Mouse (Mus musculus) midbrain, embryonic 14.5 days (tissue): Measurements from ENCODE around the gene Ubb. TPM values are rescaled to one million over a fixed set of nuclear protein-coding genes. Genes with fewer than 3 reads are reported as not detected.

Experiments used
- ATAC-seq: fragments of 200-750 bp; cut with Nextera tagmentation; 2 replicates; pipeline ENCODE4 v1.8.0; 2017; ENCODE audit warnings: moderate number of reproducible peaks, moderate library complexity; ENCODE audit not compliant: low FRiP score, low TSS enrichment
- DNase-seq: peaks from one replicate; pipeline ENCODE4 v3.0.0-alpha.2; 2015
- H3K27ac ChIP-seq: fragments of 300-500 bp; sonication (generic); replicated peaks from 2 replicates; pipeline ENCODE4 v1.5.1; 2014; ENCODE audit warnings: mild to moderate bottlenecking, low read depth, low read length, moderate library complexity
- H3K27me3 ChIP-seq: fragments of 300-500 bp; sonication (generic); 2 replicates; pipeline ENCODE4 v1.6.1; 2014; ENCODE audit warnings: low read length, control low read depth, mixed read lengths; ENCODE audit not compliant: control insufficient read depth, insufficient read depth
- H3K36me3 ChIP-seq: fragments of 300-500 bp; sonication (generic); 2 replicates; pipeline ENCODE4 v1.6.1; 2014; ENCODE audit warnings: low read length, control low read depth; ENCODE audit not compliant: control insufficient read depth, insufficient read depth
- H3K4me1 ChIP-seq: fragments of 300-500 bp; sonication (generic); 2 replicates; pipeline ENCODE4 v1.6.1; 2014; ENCODE audit warnings: mild to moderate bottlenecking, antibody characterized with exemption, low read length, control low read depth; ENCODE audit not compliant: control insufficient read depth, insufficient read depth
- H3K4me2 ChIP-seq: fragments of 300-500 bp; sonication (generic); 2 replicates; pipeline ENCODE4 v1.6.1; 2014; ENCODE audit warnings: mild to moderate bottlenecking, low read length, moderate library complexity
- H3K4me3 ChIP-seq: fragments of 300-500 bp; sonication (generic); replicated peaks from 2 replicates; pipeline ENCODE4 v1.5.1; 2014; ENCODE audit warnings: low read depth, low read length
- H3K9ac ChIP-seq: fragments of 300-500 bp; sonication (generic); replicated peaks from 2 replicates; pipeline ENCODE4 v1.6.1; 2014; ENCODE audit warnings: mild to moderate bottlenecking, low read length, moderate library complexity
- H3K9me3 ChIP-seq: fragments of 300-500 bp; sonication (generic); 2 replicates; pipeline ENCODE4 v1.6.1; 2016; ENCODE audit warnings: low read length, control low read depth, mixed read lengths; ENCODE audit not compliant: control insufficient read depth
- WGBS: fragments of 180-500 bp; shearing (Covaris S2); extraction: QIAGEN DNeasy Blood & Tissue Kit; methylation state at CpG from one replicate; pipeline ENCODE4 v1.1.7; 2014; 5-methylcytosine and 5-hydroxymethylcytosine counted together
- polyA plus RNA-seq: library from polyadenylated mRNA; unstranded; fragments of >200 nt; fragmentation: Nextera tagmentation; extraction: Ambion mirVana; gene quantifications from 2 replicates; pipeline ENCODE4 v1.2.1, GENCODE M21; 2014

The Ubb gene
- polyA plus RNA-seq, 1 experiment from 2014 or later, result 4,878 TPM

GRCm38 (mm10) chr11:62568300-62568699, 17.3 kb downstream of the Ubb start:
- Histone ChIP-seq H3K9me3 (no peaks in the 10 kb centered on the region), H3K4me2 (no peak overlapping the region), H3K4me1 (no peaks in the 10 kb centered on the region), H3K27ac (no peak overlapping the region), H3K4me3 (no peak overlapping the region), H3K36me3 (no peaks in the 10 kb centered on the region), H3K27me3 (no peaks in the 10 kb centered on the region), H3K9ac (no peak overlapping the region)
- DNase-seq, result no peak
- ATAC-seq, result no peak
- 78% methylated on average over 3 of the region's 3 CpGs for whole genome bisulfite sequencing

GRCm38 (mm10) chr11:62573959-62574702, 23.2 kb downstream of the Ubb start, which contains the start of gene Trpv2:
Trpv2 (plus strand) TSS chr11:62574486.
- Histone ChIP-seq H3K9ac (peak within 1 kb of the TSS; percentile 75), H3K27ac (no peak within 1 kb of the TSS), H3K4me2 (peak within 1 kb of the TSS; percentile 99), H3K9me3 (no peaks in the 10 kb centered on the region), H3K4me1 (peaks cover 12% of the 10 kb centered on the region), H3K27me3 (no peaks in the 10 kb centered on the region), H3K36me3 (0 out of 2 replicates have a peak, but pooled peaks cover 3% of the 10 kb centered on the region), H3K4me3 (peak within 1 kb of the TSS; percentile 59)
- DNase-seq (no peak), ATAC-seq (no peak)
- 84% methylated on average over 6 of the region's 6 CpGs for WGBS

- H3K27ac ChIP-seq, result no peak overlapping the region
- ATAC-seq (no peak), DNase-seq (no peak)
- WGBS, result 91% methylated on average over 4 of the region's 4 CpGs
- H3K4me1 ChIP-seq, result peaks cover 12% of the 10 kb centered on the region
- 0 out of 2 replicates have a peak, but pooled peaks cover 3% of the 10 kb centered on the region for H3K36me3 ChIP-seq
- H3K27me3 ChIP-seq, result no peaks in the 10 kb centered on the region
- no peak overlapping the region for H3K4me3 ChIP-seq
- no peak overlapping the region for H3K9ac ChIP-seq
- no peak overlapping the region for H3K4me2 ChIP-seq
- H3K9me3 ChIP-seq, result no peaks in the 10 kb centered on the region
These were observed 23.7 kb downstream of the Ubb start for GRCm38 (mm10) chr11:62574703-62575085.

GRCm38 (mm10) chr11:62575297-62575658, 24.3 kb downstream of the Ubb start:
- H3K36me3 ChIP-seq, result 0 out of 2 replicates have a peak, but pooled peaks cover 3% of the 10 kb centered on the region
- peaks cover 12% of the 10 kb centered on the region for H3K4me1 ChIP-seq
- DNase-seq (peak; percentile 96), ATAC-seq (peak; percentile 70)
- no peaks in the 10 kb centered on the region for H3K9me3 ChIP-seq
- H3K9ac ChIP-seq, result peak overlapping the region; percentile 75
- WGBS, result under 1% methylated on average over 9 of the region's 9 CpGs
- H3K4me2 ChIP-seq, result peak overlapping the region; percentile 99
- H3K27me3 ChIP-seq, result no peaks in the 10 kb centered on the region
- peak overlapping the region; percentile 70 for H3K27ac ChIP-seq
- peak overlapping the region; percentile 59 for H3K4me3 ChIP-seq

DNA sequence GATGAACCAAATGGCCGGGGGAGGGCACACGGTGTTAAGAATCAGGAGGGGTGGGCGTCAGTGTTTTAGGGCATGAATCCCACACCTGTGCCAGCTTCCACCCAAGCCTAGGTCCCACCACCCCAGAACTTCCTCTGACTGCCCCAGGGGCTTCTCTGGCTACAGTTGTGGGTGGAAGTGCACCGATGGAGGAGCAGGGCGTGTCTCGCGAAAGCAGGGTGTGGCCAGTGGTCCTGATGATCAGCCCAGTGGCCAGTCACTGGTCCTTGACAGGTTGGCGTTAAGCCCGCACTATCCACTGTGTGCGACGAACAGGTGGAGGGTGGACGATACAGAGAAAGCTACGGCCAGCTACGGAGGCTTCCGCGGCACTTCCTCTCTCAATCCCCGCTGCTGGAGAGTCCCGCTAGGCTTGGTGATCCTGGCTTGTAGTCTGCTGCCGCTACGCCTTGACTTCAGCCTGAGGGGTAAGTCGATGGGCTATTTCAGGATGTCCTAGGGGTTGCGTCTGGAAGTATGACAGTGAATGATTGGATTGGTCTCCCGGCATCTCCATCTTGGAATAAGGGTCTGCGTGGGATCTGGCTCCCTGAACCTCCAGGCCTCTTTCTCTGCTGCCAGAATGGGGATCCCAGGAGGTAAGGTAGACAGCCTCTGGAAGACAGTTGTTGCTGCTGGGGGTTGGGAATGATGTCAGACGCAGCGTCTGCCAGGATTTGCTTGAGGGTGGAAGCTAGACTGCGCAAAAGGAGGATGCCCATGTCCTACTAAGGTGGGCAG, 24.9 kb downstream of the Ubb start:
- peak overlapping the region; percentile 59 for H3K4me3 ChIP-seq
- H3K27me3 ChIP-seq, result no peaks in the 10 kb centered on the region
- H3K9ac ChIP-seq, result peak overlapping the region; percentile 75
- peak overlapping the region; percentile 99 for H3K4me2 ChIP-seq
- peak overlapping the region; percentile 70 for H3K27ac ChIP-seq
- H3K9me3 ChIP-seq, result no peaks in the 10 kb centered on the region
- DNase-seq (peak; percentile 67), ATAC-seq (no peak; the same call in 1 of the 2 replicates)
- 0 out of 2 replicates have a peak, but pooled peaks cover 3% of the 10 kb centered on the region for H3K36me3 ChIP-seq
- H3K4me1 ChIP-seq, result peaks cover 12% of the 10 kb centered on the region
- WGBS, result 5% methylated on average over 27 of the region's 27 CpGs

DNA sequence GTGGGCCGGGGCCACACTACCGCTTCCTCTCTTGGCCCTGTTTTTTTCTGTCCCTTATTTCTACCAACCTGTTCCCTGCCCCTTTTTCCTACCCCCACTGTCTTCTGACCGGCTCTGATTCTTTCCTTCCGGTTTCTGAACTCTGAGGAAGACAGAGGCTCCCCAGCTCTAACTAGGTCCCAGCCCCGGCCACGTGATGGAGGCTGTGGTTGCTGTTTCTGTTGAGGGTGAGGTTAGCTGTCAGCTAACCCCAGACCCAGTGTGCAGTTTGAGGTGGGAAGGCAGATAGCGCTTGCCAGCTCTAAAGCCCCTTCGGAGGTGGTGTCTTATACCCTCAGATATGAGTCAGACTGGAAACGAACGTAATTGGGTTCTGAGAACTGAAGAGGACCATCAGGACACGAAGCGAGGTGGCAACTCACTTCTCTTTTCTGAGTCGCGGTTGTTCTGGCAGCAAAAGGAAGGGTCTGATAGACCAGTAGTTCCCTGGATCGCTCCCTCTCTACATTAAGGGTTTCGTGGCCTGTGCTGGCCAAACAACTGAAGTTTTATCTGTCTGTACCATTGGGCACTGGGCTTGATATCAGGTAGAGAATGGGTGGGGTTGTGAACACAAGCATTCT, 25.7 kb downstream of the Ubb start:
- H3K4me2 ChIP-seq, result peak overlapping the region; percentile 99
- peak overlapping the region; percentile 70; the same call in 1 of the 2 replicates for H3K27ac ChIP-seq
- H3K27me3 ChIP-seq, result no peaks in the 10 kb centered on the region
- H3K36me3 ChIP-seq, result 0 out of 2 replicates have a peak, but pooled peaks cover 8% of the 10 kb centered on the region
- WGBS, result 65% methylated on average over 16 of the region's 16 CpGs
- H3K4me3 ChIP-seq, result peak overlapping the region; percentile 59
- H3K9me3 ChIP-seq, result no peaks in the 10 kb centered on the region
- ATAC-seq (no peak), DNase-seq (no peak)
- H3K9ac ChIP-seq, result peak overlapping the region; percentile 75
- peaks cover 12% of the 10 kb centered on the region for H3K4me1 ChIP-seq

GRCm38 (mm10) chr11:62583031-62583430, 32.1 kb downstream of the Ubb start:
- Histone ChIP-seq H3K27ac (no peak overlapping the region), H3K36me3 (peaks cover 22% of the 10 kb centered on the region), H3K27me3 (no peaks in the 10 kb centered on the region), H3K9ac (no peak overlapping the region), H3K4me1 (no peaks in the 10 kb centered on the region), H3K4me2 (no peak overlapping the region), H3K4me3 (no peak overlapping the region), H3K9me3 (no peaks in the 10 kb centered on the region)
- DNase-seq (no peak), ATAC-seq (no peak)
- 46% methylated on average over 6 of the region's 6 CpGs for WGBS

- Histone ChIP-seq H3K9me3 (no peaks in the 10 kb centered on the region), H3K27ac (no peak overlapping the region), H3K4me2 (no peak overlapping the region), H3K36me3 (peaks cover 22% of the 10 kb centered on the region), H3K9ac (no peak overlapping the region), H3K27me3 (no peaks in the 10 kb centered on the region), H3K4me1 (no peaks in the 10 kb centered on the region), H3K4me3 (no peak overlapping the region)
- no peak for DNase-seq
- WGBS, result 84% methylated on average over 9 of the region's 9 CpGs
- ATAC-seq, result no peak
These were observed 33.8 kb downstream of the Ubb start for GRCm38 (mm10) chr11:62584671-62585206.
